In genomic region chr15:80288036-80288435, GRCm38 (mm10) we compare ENCODE assay signal across 8 mouse cellular contexts. TPM values are rescaled to one million over a fixed set of nuclear protein-coding genes. Genes with fewer than 3 reads are reported as not detected.
A peak's percentile ranks its signal among the peaks of the same experiment; 100 is the strongest.
DNase-seq lines count a peak whose midpoint lies in the region; ATAC-seq and TF ChIP-seq lines count a peak whose summit lies in the region.

No protein-coding gene starts in this region.

- TF ChIP-seq EP300 in heart, postnatal 0 days (IDR thresholded peaks at IDR 0.05; ENCODE audit: low read depth), result no peak

- H3K9me3 ChIP-seq in heart, postnatal 0 days (replicated peaks; ENCODE audit: control insufficient read depth, low read length), result no peaks in the 10 kb centered on the region
- H3K9me3 ChIP-seq in liver, embryonic 12.5 days (replicated peaks), result no peaks in the 10 kb centered on the region

- H3K4me3 ChIP-seq in heart, postnatal 0 days (ENCODE audit: low read depth, low read length), result peak overlapping the region; percentile 53
- H3K4me3 ChIP-seq in embryonic fibroblast, embryonic 13.5 days (ENCODE audit: insufficient read depth, low read length), result peak overlapping the region; percentile 6; the same call in 1 of the 2 replicates
- peak overlapping the region; percentile 40; the same call in 1 of the 2 replicates for H3K4me3 ChIP-seq in liver, embryonic 12.5 days

- ATAC-seq in heart, postnatal 0 days (ENCODE audit: insufficient read depth, low read depth), result no peak
- no peak for ATAC-seq in liver, embryonic 12.5 days

- no peaks in the 10 kb centered on the region for H3K36me3 ChIP-seq in heart, postnatal 0 days (replicated peaks; ENCODE audit: control insufficient read depth, insufficient read depth, low read length)
- no peaks in the 10 kb centered on the region for H3K36me3 ChIP-seq in liver, embryonic 12.5 days

- no peak for TF ChIP-seq POLR2A in embryonic fibroblast, embryonic 13.5 days (IDR thresholded peaks at IDR 0.05; ENCODE audit: low read depth, low read length)

- intact Hi-C loops in heart, postnatal 25 days (cut with DNase I), result loop anchor here (5.0 kb wide), 1 partner anchor 414 kb away; no protein-coding TSS in a partner anchor

- H3K4me1 ChIP-seq in heart, postnatal 0 days (ENCODE audit: control insufficient read depth, insufficient read depth), result no peaks in the 10 kb centered on the region
- no peaks in the 10 kb centered on the region for H3K4me1 ChIP-seq in embryonic fibroblast, embryonic 13.5 days (ENCODE audit: control insufficient read depth, insufficient read depth, low read length)
- H3K4me1 ChIP-seq in liver, embryonic 12.5 days, result peaks cover 12% of the 10 kb centered on the region; the same call in 1 of the 2 replicates

- H3K9ac ChIP-seq in heart, postnatal 0 days (replicated peaks; ENCODE audit: low read depth, low read length), result no peak overlapping the region
- H3K9ac ChIP-seq in liver, embryonic 12.5 days, result no peak overlapping the region

- no peak for TF ChIP-seq CTCF in heart, postnatal 0 days (IDR thresholded peaks at IDR 0.05; ENCODE audit: low read depth)
- TF ChIP-seq CTCF in embryonic fibroblast, embryonic 13.5 days (IDR thresholded peaks at IDR 0.05; ENCODE audit: borderline replicate concordance, insufficient read depth, low read length), result no peak

- peak overlapping the region; percentile 80 for H3K4me2 ChIP-seq in heart, postnatal 0 days (ENCODE audit: low read depth, low read length)
- peak overlapping the region; percentile 60 for H3K4me2 ChIP-seq in liver, embryonic 12.5 days

- no peak overlapping the region for H3K27ac ChIP-seq in heart, postnatal 0 days (ENCODE audit: low read depth)
- H3K27ac ChIP-seq in embryonic fibroblast, embryonic 13.5 days (ENCODE audit: insufficient read depth, low read length), result no peak overlapping the region
- no peak overlapping the region for H3K27ac ChIP-seq in liver, embryonic 12.5 days

- DNase-seq in heart, postnatal 0 days (ENCODE audit: low spot score), result no peak
- DNase-seq in heart, postnatal 25 days (ENCODE audit: low spot score), result no peak
- DNase-seq in brain, adult 2 months (ENCODE audit: low read depth, low spot score), result peak; percentile 60
- no peak for DNase-seq in T-cell, adult 2 months (ENCODE audit: low spot score)
- no peak for DNase-seq in lung, postnatal 36 days
- no peak for DNase-seq in thymus, postnatal 10 days (ENCODE audit: low spot score in 2 of 2)

- 6% methylated on average over 23 of the region's 23 CpGs for WGBS in heart, postnatal 0 days
- WGBS in liver, embryonic 12.5 days (ENCODE audit: insufficient replicate concordance), result 8% methylated on average over 23 of the region's 23 CpGs

- peaks cover 73% of the 10 kb centered on the region for H3K27me3 ChIP-seq in heart, postnatal 0 days (ENCODE audit: control insufficient read depth, insufficient read depth, low read length)
- peaks cover 98% of the 10 kb centered on the region for H3K27me3 ChIP-seq in liver, embryonic 12.5 days (replicated peaks)

RNA-seq across cellular contexts. Expression of gene Cacna1i, which starts 1.0 kb away (rescaled TPM):
- not detected in 2 replicates for total RNA-seq in heart, postnatal 0 days (2014; rRNA removed; ENCODE audit: low replicate concordance)
- not detected in 2 replicates for polyA plus RNA-seq in heart, postnatal 0 days (2015; fragmentation: Nextera tagmentation; extraction: Ambion mirVana)
- total RNA-seq in heart, postnatal 25 days (2021), result under 1 TPM in 1 of 2 experiments, not detected in 1; 0.36 TPM
- 0.38 and 0.86 TPM in 2 replicates for polyA plus RNA-seq in embryonic fibroblast, embryonic 13.5 days (2011; ENCODE audit: insufficient read length, low read depth, missing spikeins)
- polyA plus RNA-seq in liver, embryonic 12.5 days (2016; fragmentation: Nextera tagmentation; extraction: Ambion mirVana), result 0.02 and 0.37 TPM in 2 replicates

RNA-seq across cellular contexts. Expression of gene Rps19bp1, which starts 23.9 kb away (rescaled TPM):
- 13.7 and 21.6 TPM in 2 replicates for total RNA-seq in heart, postnatal 0 days (2014; rRNA removed; ENCODE audit: low replicate concordance)
- polyA plus RNA-seq in heart, postnatal 0 days (2015; fragmentation: Nextera tagmentation; extraction: Ambion mirVana), result 34.7 and 35.8 TPM in 2 replicates
- total RNA-seq in heart, postnatal 25 days (2021), result 10 to 100 TPM; 15.5 to 15.9 TPM
- polyA plus RNA-seq in embryonic fibroblast, embryonic 13.5 days (2011; ENCODE audit: insufficient read length, low read depth, missing spikeins), result 20.1 and 25.9 TPM in 2 replicates
- 46.8 and 47.0 TPM in 2 replicates for polyA plus RNA-seq in liver, embryonic 12.5 days (2016; fragmentation: Nextera tagmentation; extraction: Ambion mirVana)

RNA-seq across cellular contexts. Expression of gene Atf4, which starts 33.1 kb away (rescaled TPM):
- total RNA-seq in heart, postnatal 0 days (2014; rRNA removed; ENCODE audit: low replicate concordance), result 122 and 128 TPM in 2 replicates
- 63.5 and 65.0 TPM in 2 replicates for polyA plus RNA-seq in heart, postnatal 0 days (2015; fragmentation: Nextera tagmentation; extraction: Ambion mirVana)
- 10 to 100 TPM; 58.3 to 81.7 TPM for total RNA-seq in heart, postnatal 25 days (2021)
- polyA plus RNA-seq in embryonic fibroblast, embryonic 13.5 days (2011; ENCODE audit: insufficient read length, low read depth, missing spikeins), result 364 and 499 TPM in 2 replicates
- 141 and 145 TPM in 2 replicates for polyA plus RNA-seq in liver, embryonic 12.5 days (2016; fragmentation: Nextera tagmentation; extraction: Ambion mirVana)

RNA-seq across cellular contexts. Expression of gene AC140267.1, which starts 52.4 kb away (rescaled TPM):
- total RNA-seq in heart, postnatal 0 days (2014; rRNA removed; ENCODE audit: low replicate concordance), result not detected in 2 replicates
- polyA plus RNA-seq in heart, postnatal 0 days (2015; fragmentation: Nextera tagmentation; extraction: Ambion mirVana), result not detected in 2 replicates
- total RNA-seq in heart, postnatal 25 days (2021), result 10 to 100 TPM; 16.1 to 21.0 TPM
- not detected in 2 replicates for polyA plus RNA-seq in embryonic fibroblast, embryonic 13.5 days (2011; ENCODE audit: insufficient read length, low read depth, missing spikeins)
- polyA plus RNA-seq in liver, embryonic 12.5 days (2016; fragmentation: Nextera tagmentation; extraction: Ambion mirVana), result not detected in 2 replicates

RNA-seq across cellular contexts. Expression of gene Mief1, which starts 54.2 kb away (rescaled TPM):
- total RNA-seq in heart, postnatal 0 days (2014; rRNA removed; ENCODE audit: low replicate concordance), result 34.5 and 39.8 TPM in 2 replicates
- polyA plus RNA-seq in heart, postnatal 0 days (2015; fragmentation: Nextera tagmentation; extraction: Ambion mirVana), result 17.0 and 17.8 TPM in 2 replicates
- total RNA-seq in heart, postnatal 25 days (2021), result 10 to 100 TPM; 29.2 to 32.3 TPM
- polyA plus RNA-seq in embryonic fibroblast, embryonic 13.5 days (2011; ENCODE audit: insufficient read length, low read depth, missing spikeins), result 22.7 and 22.8 TPM in 2 replicates
- 29.1 and 30.1 TPM in 2 replicates for polyA plus RNA-seq in liver, embryonic 12.5 days (2016; fragmentation: Nextera tagmentation; extraction: Ambion mirVana)
